Mouse (Mus musculus) liver, embryonic 14.5 days (tissue): ENCODE measurements around the gene Stxbp6. TPM values are rescaled to one million over a fixed set of nuclear protein-coding genes. Genes with fewer than 3 reads are reported as not detected.
"Not testable (repeated sequence)": the region's sequence is repeated elsewhere in the genome, so short reads cannot be mapped to it uniquely, and the experiment has no call there.

ENCODE experiments used
- ATAC-seq: fragments of 200-750 bp; cut with Nextera tagmentation; 2 replicates; pipeline ENCODE4 v1.8.0; 2017; ENCODE audit warnings: moderate number of reproducible peaks, mild to moderate bottlenecking, moderate library complexity; ENCODE audit not compliant: insufficient read depth
- DNase-seq, 3 experiments: peaks; one replicate each; pipeline ENCODE4 v3.0.0-alpha.2; 2012 to 2013; ENCODE audit warnings: low read depth in 3 of 3, low spot score in 3 of 3
- H3K27ac ChIP-seq: fragments of 300-500 bp; sonication (generic); 2 replicates; pipeline ENCODE4 v1.5.1; 2014; ENCODE audit warnings: moderate library complexity, mild to moderate bottlenecking, control low read depth, inconsistent platforms
- H3K27me3 ChIP-seq: fragments of 300-500 bp; sonication (generic); 2 replicates; pipeline ENCODE4 v1.6.1; 2014; ENCODE audit warnings: mild to moderate bottlenecking, low read length, moderate library complexity; ENCODE audit not compliant: control insufficient read depth, insufficient read depth
- H3K36me3 ChIP-seq: fragments of 300-500 bp; sonication (generic); replicated peaks from 2 replicates; pipeline ENCODE4 v1.6.1; 2014; ENCODE audit warnings: low read depth; ENCODE audit not compliant: control insufficient read depth, insufficient read depth
- H3K4me1 ChIP-seq, 2 experiments: fragments of 200-500 bp in 1 of 2; fragments of 300-500 bp in 1 of 2; sonication (generic) in 1 of 2; replicated peaks; 2 replicates each; pipeline ENCODE4 v1.6.1; 2012 to 2014; ENCODE audit warnings: antibody characterized with exemption in 1 of 2, inconsistent platforms in 1 of 2, low read length in 1 of 2; ENCODE audit not compliant: control insufficient read depth in 2 of 2, insufficient read depth in 2 of 2
- H3K4me2 ChIP-seq: fragments of 300-500 bp; sonication (generic); 2 replicates; pipeline ENCODE4 v1.6.1; 2014; ENCODE audit warnings: low read depth, mild to moderate bottlenecking, control low read depth, moderate library complexity
- H3K4me3 ChIP-seq, 2 experiments: fragments of 200-500 bp in 1 of 2; fragments of 300-500 bp in 1 of 2; sonication (generic) in 1 of 2; 2 replicates each; pipeline ENCODE4 v1.5.1; 2012 to 2014; ENCODE audit warnings: low read depth in 2 of 2, low read length in 2 of 2, mild to moderate bottlenecking in 2 of 2, control low read depth in 1 of 2, inconsistent platforms in 1 of 2, moderate library complexity in 1 of 2; ENCODE audit not compliant: insufficient read depth in 1 of 2
- H3K9ac ChIP-seq: fragments of 300-500 bp; sonication (generic); replicated peaks from 2 replicates; pipeline ENCODE4 v1.6.1; 2014; ENCODE audit warnings: mild to moderate bottlenecking, control low read depth, moderate library complexity
- H3K9me3 ChIP-seq: fragments of 300-500 bp; sonication (generic); 2 replicates; pipeline ENCODE4 v1.6.1; 2016; ENCODE audit warnings: low read length, mixed read lengths; ENCODE audit not compliant: control insufficient read depth
- CTCF ChIP-seq: IDR thresholded peaks from 2 replicates; pipeline ENCODE4 v1.5.1; 2016; ENCODE audit warnings: antibody characterized with exemption, low read depth, control low read depth
- EP300 ChIP-seq: IDR thresholded peaks from 2 replicates; pipeline ENCODE4 v1.6.1; 2016; ENCODE audit warnings: antibody characterized with exemption, low read depth
- WGBS: fragments of 180-500 bp; shearing (Covaris S2); extraction: QIAGEN DNeasy Blood & Tissue Kit; methylation state at CpG from one replicate; pipeline ENCODE4 v1.1.7; 2014; ENCODE audit not compliant: insufficient replicate concordance; 5-methylcytosine and 5-hydroxymethylcytosine counted together
- polyA plus RNA-seq, 2 experiments: library from polyadenylated mRNA; depleted of rRNA in 1 of 2; stranded (reverse) in 1 of 2; unstranded in 1 of 2; fragments of >200 nt; fragmentation: Nextera tagmentation in 1 of 2; extraction: Ambion mirVana in 1 of 2; gene quantifications; 2 replicates each; pipeline versions ENCODE4 v1.2.1 to v1.2.3; 2012 to 2014

Stxbp6 gene
- polyA plus RNA-seq (2012; rRNA removed), result 1.9 and 3.0 TPM in 2 replicates
- polyA plus RNA-seq (2014; fragmentation: Nextera tagmentation; extraction: Ambion mirVana), result 2.6 and 3.6 TPM in 2 replicates

DNA sequence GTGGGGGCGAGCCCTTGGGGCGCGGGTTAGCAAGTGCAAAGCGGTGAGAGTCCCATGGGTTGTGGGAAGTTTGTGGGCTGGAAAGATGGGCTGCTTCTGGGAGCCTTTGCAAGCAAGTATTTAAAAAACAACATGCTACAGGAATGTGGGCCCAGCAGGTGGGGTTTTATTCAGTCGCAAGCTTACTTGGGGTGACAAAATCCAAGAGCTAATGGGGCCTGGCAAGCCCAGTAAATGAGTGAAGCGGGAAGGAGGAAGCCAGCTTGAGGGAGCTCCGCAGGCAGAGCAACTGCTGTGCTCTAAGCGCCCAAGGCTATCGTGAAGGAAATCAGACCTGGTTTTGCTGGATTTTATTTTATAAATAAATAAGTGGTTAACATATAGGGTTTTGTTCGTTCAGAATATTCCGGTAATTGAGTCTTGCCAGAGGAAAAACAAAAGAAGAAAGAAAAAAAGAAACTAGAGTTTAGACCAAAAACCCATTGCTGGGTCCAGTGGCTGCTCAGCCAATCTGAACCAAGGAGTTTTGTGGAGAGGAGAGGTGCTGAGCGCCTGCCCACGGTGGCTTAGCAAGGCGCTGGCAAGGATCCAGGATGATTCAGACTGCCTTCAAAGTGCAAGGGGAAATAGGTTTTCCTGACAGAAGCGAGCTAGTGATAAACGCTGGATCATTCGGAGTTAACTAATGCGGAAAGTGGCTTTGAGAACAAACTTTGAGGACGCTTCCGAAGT, at the start of gene Stxbp6:
Gene Stxbp6 (minus strand): TSS at position 99 of the 732 bp plus-strand sequence.
- peaks cover 0 to 2% of the 10 kb centered on the region in 2 experiments; a peak in 1 of 4 replicates for H3K4me1 ChIP-seq
- TF ChIP-seq CTCF, result no peak
- TF ChIP-seq EP300, result no peak
- peaks cover 24% of the 10 kb centered on the region for H3K27me3 ChIP-seq
- H3K9me3 ChIP-seq, result no peaks in the 10 kb centered on the region
- peak within 1 kb of the TSS; percentile 18 for H3K4me2 ChIP-seq
- 3% methylated on average over 20 of the region's 20 CpGs for WGBS
- H3K9ac ChIP-seq, result peak within 1 kb of the TSS; percentile 27; the same call in 1 of the 2 replicates
- peak within 1 kb of the TSS; percentile 48 to 51 for H3K4me3 ChIP-seq
- ATAC-seq, result no peak
- H3K27ac ChIP-seq, result no peak within 1 kb of the TSS
- no peaks in the 10 kb centered on the region for H3K36me3 ChIP-seq
- DNase-seq, result no peak

DNA sequence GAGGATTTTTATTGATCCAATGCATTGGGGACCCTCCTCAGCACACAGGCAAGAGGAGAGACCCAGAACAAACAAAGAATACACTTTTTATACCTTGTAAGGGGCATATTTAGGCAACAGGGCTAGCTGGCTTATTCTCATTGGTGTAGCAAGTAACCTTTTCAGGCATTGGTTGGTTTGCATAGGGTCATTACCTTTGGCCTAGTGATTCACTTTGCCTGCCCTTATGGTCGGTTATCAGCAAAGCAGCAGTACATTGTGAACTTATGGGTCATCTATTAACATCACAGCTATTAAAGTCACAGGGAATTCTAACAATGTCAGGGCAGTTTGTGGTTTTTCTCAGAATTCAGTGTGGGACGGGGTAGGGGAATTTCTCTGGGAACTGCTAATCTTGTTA, 28.4 kb upstream of the Stxbp6 start:
- H3K9ac ChIP-seq, ATAC-seq, H3K4me2 ChIP-seq, H3K4me3 ChIP-seq, H3K36me3 ChIP-seq, H3K9me3 ChIP-seq, DNase-seq, H3K4me1 ChIP-seq, H3K27ac ChIP-seq, H3K27me3 ChIP-seq: not testable (repeated sequence)
- 40% methylated on average over 2 of the region's 2 CpGs for WGBS

DNA sequence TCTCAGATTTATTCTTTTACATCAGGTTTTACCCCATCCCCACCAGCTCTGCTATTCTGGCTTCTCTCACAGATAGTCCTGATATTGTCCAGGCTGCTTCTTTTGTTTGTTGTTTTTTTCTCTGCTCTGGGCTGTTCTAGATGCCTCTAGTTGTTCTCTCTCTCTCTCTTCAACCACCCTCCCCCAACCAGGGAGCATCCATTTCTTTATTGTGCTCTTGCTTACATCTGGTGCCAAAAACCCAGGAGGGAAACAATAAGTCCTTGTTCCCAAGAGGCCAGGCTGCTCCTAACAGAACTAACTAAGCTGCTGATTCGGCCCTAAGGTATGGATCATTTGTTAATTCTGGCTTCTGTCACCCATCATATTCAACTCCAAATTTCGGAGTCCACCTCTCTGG, 19.2 kb upstream of the Stxbp6 start:
- Histone ChIP-seq H3K4me3 (no peak overlapping the region), H3K36me3 (no peaks in the 10 kb centered on the region), H3K4me1 (no peaks in the 10 kb centered on the region), H3K4me2 (no peak overlapping the region), H3K9me3 (no peaks in the 10 kb centered on the region), H3K27ac (no peak overlapping the region), H3K27me3 (no peaks in the 10 kb centered on the region), H3K9ac (no peak overlapping the region)
- DNase-seq, result no peak
- 45% methylated on average over 2 of the region's 2 CpGs for WGBS
- no peak for ATAC-seq
- TF ChIP-seq EP300 (no peak), CTCF (no peak)

DNA sequence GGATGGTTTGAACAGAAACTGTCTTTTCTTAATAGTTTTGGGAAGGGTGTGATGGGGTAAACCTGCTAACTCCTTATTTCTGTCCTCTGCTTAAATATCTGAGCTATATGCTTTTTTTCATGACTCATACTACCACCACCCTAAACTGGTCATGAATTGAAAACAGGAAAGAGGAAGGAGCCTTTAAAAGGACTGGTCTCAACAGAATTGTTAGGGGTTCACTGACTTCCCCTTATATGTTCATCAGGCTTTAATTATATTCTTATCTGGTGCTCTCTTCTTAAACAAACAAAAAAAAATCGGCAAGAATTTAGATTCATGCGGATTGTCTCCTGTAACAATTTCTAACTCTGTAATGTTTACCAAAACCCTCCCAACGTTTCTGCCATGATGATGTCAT, 17.9 kb upstream of the Stxbp6 start:
- no peak overlapping the region for H3K9ac ChIP-seq

DNA sequence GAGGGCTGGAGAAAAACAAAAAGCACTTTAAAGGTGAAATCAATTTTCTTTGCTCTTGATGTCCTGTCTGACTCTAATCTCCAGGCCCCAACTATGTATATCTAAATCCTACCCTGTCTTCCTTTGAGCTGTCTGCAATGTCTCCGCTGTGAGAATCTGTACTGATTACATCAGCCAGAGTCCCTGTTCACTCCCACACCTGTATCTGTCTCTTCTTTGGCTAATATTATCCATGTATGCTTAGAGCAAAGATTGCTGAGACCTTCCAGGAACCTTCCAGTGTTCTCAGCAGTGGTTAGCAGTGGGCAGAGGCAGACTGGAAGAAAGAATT, 8.6 kb upstream of the Stxbp6 start:
- Histone ChIP-seq H3K36me3 (no peaks in the 10 kb centered on the region), H3K4me1 (peaks cover 0 to 4% of the 10 kb centered on the region in 2 experiments; a peak in 2 of 4 replicates), H3K9ac (no peak overlapping the region), H3K4me2 (no peak overlapping the region), H3K27ac (no peak overlapping the region), H3K9me3 (no peaks in the 10 kb centered on the region), H3K4me3 (no peak overlapping the region), H3K27me3 (no peaks in the 10 kb centered on the region)
- WGBS, result 35% methylated on average over 1 of the region's 1 CpGs
- no peak for ATAC-seq
- TF ChIP-seq CTCF (no peak), EP300 (no peak)
- no peak for DNase-seq

More for the DNA sequence above, 17.9 kb upstream of the Stxbp6 start:
- WGBS, result 46% methylated on average over 3 of the region's 3 CpGs
- DNase-seq (no peak), ATAC-seq (no peak)
- TF ChIP-seq CTCF (no peak), EP300 (no peak)
- Histone ChIP-seq H3K27me3 (no peaks in the 10 kb centered on the region), H3K27ac (no peak overlapping the region), H3K4me3 (no peak overlapping the region), H3K4me1 (no peaks in the 10 kb centered on the region), H3K36me3 (no peaks in the 10 kb centered on the region), H3K9me3 (no peaks in the 10 kb centered on the region), H3K4me2 (no peak overlapping the region)
